Mouse (Mus musculus) testis, adult 2 months (tissue): Measurements from ENCODE around the gene Siae.

Experiments used
- CTCF ChIP-seq: fragments of 200-500 bp; IDR thresholded peaks from 2 replicates; pipeline ENCODE4 v1.5.1; 2012; ENCODE audit warnings: low read depth, mild to moderate bottlenecking, inconsistent platforms, low read length, moderate library complexity; ENCODE audit not compliant: control insufficient read depth, insufficient read depth, insufficient replicate concordance
- POLR2A ChIP-seq: fragments of 200-500 bp; IDR thresholded peaks from 2 replicates; pipeline ENCODE4 v1.6.1; 2012; ENCODE audit warnings: low read depth, mild to moderate bottlenecking, inconsistent platforms, low read length, moderate library complexity; ENCODE audit not compliant: control insufficient read depth

DNA sequence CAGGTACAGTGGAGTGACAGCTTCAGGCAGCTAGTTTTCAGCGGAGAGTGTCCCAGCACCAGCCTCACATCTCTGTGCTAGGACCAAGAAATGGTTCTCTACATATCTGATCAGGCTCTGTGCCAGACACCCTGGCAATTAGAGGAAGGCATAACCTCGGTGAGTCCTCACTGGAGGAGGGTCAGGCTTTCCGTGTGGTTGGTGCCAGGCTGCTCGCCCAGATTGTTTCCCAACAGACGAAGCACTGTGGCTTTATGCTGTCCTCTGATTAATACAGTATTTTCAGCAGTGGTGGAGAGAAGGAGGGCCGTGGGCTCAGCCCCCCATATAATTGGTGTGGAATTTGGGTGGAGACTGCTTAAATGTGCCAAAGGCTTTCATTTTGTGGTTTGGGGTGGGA, 113.6 kb downstream of the Siae start, which contains the start of gene Panx3:
- no peak for TF ChIP-seq POLR2A
- no peak for TF ChIP-seq CTCF
